Mouse (Mus musculus) spleen, postnatal 0 days (tissue): Measurements from ENCODE around the gene Cryzl2. TPM values are rescaled to one million over a fixed set of nuclear protein-coding genes. Genes with fewer than 3 reads are reported as not detected.

ENCODE experiments used
- polyA plus RNA-seq: library from polyadenylated mRNA; unstranded; fragments of >200 nt; fragmentation: Nextera tagmentation; extraction: Ambion mirVana; gene quantifications from 2 replicates; pipeline ENCODE4 v1.2.1, GENCODE M21; 2015

The Cryzl2 gene
- polyA plus RNA-seq: 7.8 and 9.5 TPM in 2 replicates

GRCm38 (mm10) chr1:157458421-157459208 lies at the start of gene Cryzl2:
Cryzl2 (plus strand) TSS chr1:157458577.

GRCm38 (mm10) chr1:157412454-157413369 lies 45.7 kb upstream of the Cryzl2 start, which contains the start of gene Rasal2:
Rasal2 (minus strand) TSS chr1:157412595.

GRCm38 (mm10) chr1:157506522-157506921 lies 48.1 kb downstream of the Cryzl2 start, which contains the start of gene Sec16b:
Sec16b (plus strand) TSS chr1:157506728.

Other genes starting within 250 kb of the Cryzl2 start
- gene Rasal2, start 46.0 kb upstream of the Cryzl2 start, polyA plus RNA-seq: 3.8 and 5.7 TPM in 2 replicates
- 0.82 and 0.98 TPM in 2 replicates for gene Sec16b, start 48.2 kb downstream of the Cryzl2 start, polyA plus RNA-seq